Mouse (Mus musculus) cortical plate, adult 2 months (tissue): ENCODE data around the gene Gm9958.

Source experiments
- CTCF ChIP-seq: fragments of 200-500 bp; IDR thresholded peaks from 2 replicates; pipeline ENCODE4 v1.5.1; 2011; ENCODE audit warnings: mild to moderate bottlenecking, control low read depth, low read length; ENCODE audit not compliant: insufficient read depth; ENCODE audit errors: extremely low read depth
- POLR2A ChIP-seq: fragments of 200-500 bp; IDR thresholded peaks from 2 replicates; pipeline ENCODE4 v1.6.1; 2011; ENCODE audit warnings: mild to moderate bottlenecking, low read length, control low read depth; ENCODE audit not compliant: insufficient read depth; ENCODE audit errors: extremely low read depth

GRCm38 (mm10) chr5:90405210-90405609 lies 38.2 kb downstream of the Gm9958 start:
- TF ChIP-seq CTCF (peak; percentile 89), POLR2A (no peak)
